Mouse (Mus musculus) liver (tissue): ENCODE results near the gene Rxfp2.
A peak's percentile ranks its signal among the peaks of the same experiment; 100 is the strongest.

ENCODE experiments used
- DNase-seq: peaks from one replicate; pipeline ENCODE4 v3.0.0-alpha.2; 2020; ENCODE audit warnings: mixed read lengths

Rxfp2 gene

GRCm38 (mm10) chr5:150018656-150019055 lies at the start of gene Rxfp2:
Gene Rxfp2 (plus strand): TSS chr5:150018675.
- no peak for DNase-seq

DNA sequence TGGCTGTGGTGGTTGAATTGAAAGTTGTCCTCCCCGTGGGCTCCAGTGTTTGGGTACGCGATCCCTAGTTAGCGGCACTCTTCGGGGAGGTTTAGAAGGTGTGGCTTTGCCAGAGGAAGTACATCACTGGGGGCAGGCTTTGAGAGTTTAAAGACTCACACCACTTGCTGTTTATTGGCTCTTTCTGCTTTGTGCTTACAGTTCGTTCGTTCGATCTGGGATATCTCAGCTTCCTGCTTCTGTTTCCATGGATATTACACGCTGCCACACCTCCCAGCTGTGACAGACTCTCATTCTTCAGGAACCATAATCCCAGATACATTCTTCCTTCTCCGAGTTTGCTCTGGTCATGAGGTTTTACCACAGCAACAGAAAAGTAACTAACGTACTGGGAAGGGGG lies 48.2 kb upstream of the Rxfp2 start:
- DNase-seq = no peak

GRCm38 (mm10) chr5:149977027-149977426 lies 41.4 kb upstream of the Rxfp2 start:
- DNase-seq = no peak

GRCm38 (mm10) chr5:149983621-149984020 lies 34.9 kb upstream of the Rxfp2 start:
- DNase-seq = no peak

GRCm38 (mm10) chr5:149994578-149994977 lies 23.9 kb upstream of the Rxfp2 start:
- no peak for DNase-seq

- no peak for DNase-seq
These were observed 21.9 kb upstream of the Rxfp2 start for GRCm38 (mm10) chr5:149996614-149997013.

GRCm38 (mm10) chr5:149997321-149998034 lies 21.0 kb upstream of the Rxfp2 start:
- DNase-seq = no peak

DNA sequence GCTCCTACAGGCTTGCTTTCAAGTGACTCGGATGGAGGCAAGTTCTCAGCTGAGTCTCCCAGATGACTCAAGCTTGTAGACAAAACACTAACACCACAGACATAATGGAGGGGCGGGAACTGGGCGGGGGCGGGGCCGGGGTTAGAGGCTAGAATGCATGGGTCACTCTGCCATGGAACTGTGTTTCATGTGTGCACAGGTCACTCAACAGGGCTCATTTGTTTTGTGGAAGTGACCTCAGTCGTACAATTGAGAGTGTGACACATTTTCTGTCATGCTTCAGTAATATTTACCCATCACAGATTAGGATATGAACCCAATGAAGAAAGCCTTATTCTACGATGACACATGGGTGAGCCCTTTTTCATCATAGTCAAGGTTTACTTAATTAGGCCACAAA lies 20.2 kb upstream of the Rxfp2 start:
- DNase-seq = no peak

- no peak for DNase-seq
These were observed 13.1 kb upstream of the Rxfp2 start for GRCm38 (mm10) chr5:150005355-150005754.

- no peak for DNase-seq
These were observed 1.6 kb upstream of the Rxfp2 start for GRCm38 (mm10) chr5:150016861-150017260.

DNA sequence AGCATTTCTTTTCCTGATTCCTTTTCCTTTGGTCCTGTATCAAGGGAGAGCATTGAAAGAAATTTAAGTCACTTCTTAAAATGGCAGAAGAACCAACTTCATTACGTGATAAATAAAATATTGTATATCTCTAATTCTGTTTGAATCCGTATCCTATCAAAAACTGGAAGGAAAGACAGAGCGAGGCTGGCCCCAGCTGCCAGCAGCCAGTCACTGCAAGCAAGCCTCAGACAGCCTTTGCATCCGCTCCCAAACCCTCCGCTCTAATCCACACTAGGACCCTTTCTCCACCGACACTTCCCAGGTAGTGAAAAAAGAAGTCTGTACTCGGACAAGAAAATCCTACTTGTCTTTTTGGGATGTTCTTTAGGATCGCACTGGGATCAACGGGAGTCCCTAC lies 803 bp upstream of the Rxfp2 start:
- no peak for DNase-seq

DNA sequence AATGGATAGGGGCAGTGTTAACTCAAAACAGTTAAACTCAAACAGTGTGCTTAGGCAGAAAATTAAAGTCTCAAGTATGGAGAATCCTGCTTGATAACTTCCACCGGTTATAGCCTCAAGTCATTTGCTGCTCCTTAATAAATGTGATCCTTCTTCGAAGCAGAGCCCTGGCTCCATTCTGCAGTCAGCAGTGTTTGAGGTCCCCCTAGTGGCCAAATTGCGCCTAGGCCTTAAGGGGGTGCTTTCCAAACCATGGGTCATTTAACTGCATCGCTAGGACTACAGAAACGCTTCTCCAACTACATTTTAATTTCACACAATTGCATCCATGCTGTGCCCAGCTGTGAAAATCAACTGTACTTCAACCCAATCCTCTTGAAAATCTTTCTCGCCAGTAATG lies 2.4 kb downstream of the Rxfp2 start:
- peak; percentile 70 for DNase-seq

DNA sequence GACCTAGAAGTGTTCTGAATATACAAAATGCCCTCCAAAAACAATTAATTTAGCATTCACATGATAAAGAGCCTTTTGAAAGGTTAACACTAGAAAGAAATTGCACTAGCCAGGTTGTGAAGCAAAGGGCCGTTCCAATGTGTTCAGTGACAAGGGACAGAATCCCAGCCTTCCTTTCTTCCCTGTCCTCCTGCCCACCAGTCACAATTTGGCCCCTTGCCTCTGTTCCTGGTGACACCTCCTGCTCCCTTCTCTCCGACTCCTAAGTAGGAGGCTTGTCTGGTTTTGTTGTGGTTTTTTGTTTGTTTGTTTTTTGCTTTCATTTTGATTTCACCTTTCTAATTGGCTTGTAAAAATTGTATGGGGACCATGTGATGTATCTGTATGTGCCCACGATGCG lies 3.3 kb downstream of the Rxfp2 start:
- DNase-seq = no peak

DNA sequence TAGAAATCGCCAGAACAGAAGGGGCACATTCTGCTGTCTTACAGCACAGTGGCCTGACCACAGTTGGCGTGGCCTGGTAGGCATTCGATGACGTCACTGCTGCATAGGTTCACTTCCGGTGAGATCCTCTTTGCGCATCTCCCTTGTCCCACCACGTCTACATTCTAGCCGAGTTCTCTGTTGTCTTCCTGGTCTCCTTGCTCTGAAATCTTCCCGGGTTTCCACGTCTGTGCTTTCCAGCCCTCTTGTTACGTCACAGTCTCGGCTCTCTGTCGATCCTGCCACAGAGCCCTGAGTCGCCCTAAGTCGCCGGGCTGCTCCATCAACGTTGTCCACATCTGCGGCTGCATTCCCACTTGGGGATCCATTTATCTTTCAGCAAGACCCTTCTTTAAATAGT lies 4.1 kb downstream of the Rxfp2 start:
- no peak for DNase-seq

DNA sequence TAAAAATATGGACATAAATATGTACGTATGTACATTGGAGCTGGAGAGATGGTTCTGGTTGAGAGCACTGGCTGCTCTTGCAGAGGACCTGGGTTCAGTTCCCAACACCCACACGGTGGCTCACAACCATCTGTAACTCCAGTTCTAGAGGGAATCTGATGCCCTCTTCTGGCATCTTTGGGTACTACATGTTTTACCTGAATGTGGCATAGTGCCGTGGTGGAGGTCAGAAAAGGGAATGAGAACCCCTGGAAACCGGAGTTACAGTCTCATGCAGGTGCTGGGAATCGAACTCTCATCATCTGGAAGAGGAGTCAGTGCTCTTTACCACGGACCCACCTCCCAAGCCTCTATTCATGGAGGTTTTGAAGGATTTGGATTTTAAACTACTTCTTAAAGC lies 5.0 kb downstream of the Rxfp2 start:
- DNase-seq = no peak

- DNase-seq = no peak
These were observed 5.7 kb downstream of the Rxfp2 start for GRCm38 (mm10) chr5:150024188-150024587.

DNA sequence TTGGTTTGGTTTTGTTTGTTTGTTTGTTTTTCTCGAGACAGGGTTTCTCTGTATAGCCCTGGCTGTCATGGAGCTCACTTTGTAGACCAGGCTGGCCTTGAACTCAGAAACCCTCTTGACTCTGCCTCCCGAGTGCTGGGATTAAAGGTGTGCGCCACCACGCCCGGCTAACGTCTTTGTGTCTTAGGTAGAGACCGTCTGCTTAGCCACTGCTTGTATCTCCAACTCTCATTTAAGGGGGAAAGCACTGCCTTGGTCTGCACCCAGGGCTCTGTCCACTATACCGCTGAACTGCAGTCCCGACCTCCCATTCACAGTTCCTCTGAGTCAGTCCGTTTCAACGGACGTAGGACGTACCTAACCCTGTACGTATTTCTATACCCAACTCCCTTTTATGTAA lies 6.4 kb downstream of the Rxfp2 start:
- DNase-seq = no peak

- no peak for DNase-seq
These were observed 6.9 kb downstream of the Rxfp2 start for GRCm38 (mm10) chr5:150025326-150025725.

GRCm38 (mm10) chr5:150026509-150027087 lies 8.1 kb downstream of the Rxfp2 start:
- DNase-seq = no peak

DNA sequence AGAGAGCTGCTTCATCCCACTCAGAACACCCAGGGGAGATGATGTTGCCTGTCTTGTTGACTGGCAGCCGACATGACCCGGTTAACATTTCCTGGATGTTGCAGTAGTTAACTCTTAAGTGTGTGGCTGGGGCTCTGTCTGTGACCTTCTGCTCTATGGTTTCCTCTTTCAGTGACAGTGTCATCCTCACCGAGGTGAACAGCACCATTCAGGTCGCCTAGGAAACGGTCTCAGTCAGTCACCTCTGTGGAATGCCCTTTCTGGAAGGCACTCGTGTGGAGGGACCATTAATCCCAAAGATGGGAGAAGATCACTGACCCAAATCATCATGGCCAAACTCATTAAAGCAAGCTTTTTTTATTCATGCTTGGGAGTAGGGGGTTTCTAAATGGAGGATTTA lies 12.7 kb downstream of the Rxfp2 start:
- DNase-seq = no peak

GRCm38 (mm10) chr5:150031634-150032033 lies 13.2 kb downstream of the Rxfp2 start:
- no peak for DNase-seq

GRCm38 (mm10) chr5:150032075-150032492 lies 13.6 kb downstream of the Rxfp2 start:
- no peak for DNase-seq

DNA sequence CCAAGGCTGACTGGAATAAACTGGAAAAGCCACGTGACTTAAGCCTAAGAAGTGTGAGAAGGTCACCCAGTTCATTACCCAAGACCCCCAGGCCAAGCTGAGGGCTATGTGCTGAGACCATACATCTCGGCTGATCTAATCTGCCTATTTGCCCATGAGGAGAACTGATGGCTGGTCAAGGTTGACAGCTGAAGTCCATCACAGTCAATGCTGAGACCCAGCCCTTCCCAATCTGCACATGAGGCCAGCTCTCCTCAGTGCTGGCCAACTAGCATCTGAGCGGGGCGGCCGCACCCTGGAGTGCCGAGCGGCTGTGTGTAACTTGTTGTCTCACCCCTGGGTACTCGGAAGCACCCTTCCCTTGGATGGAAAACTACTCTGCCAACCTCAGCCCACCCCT lies 17.8 kb downstream of the Rxfp2 start:
- no peak for DNase-seq

DNA sequence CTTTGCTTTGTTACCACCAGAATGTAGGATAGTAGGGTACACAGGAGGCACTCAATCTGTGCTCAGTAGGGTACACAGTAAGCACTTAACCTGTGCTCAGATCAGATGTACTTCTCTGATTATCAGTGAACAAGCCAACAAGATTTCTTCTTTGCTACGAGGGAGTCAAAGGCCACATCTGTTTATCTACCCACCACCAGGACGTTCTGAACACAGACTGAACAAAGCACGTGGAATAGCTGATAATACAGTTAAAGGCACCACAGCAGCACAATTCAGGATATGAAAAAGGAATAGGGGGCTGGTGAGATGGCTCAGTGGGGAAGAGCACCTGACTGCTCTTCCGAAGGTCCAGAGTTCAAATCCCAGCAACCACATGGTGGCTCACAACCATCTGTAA lies 18.4 kb downstream of the Rxfp2 start:
- DNase-seq = no peak

DNA sequence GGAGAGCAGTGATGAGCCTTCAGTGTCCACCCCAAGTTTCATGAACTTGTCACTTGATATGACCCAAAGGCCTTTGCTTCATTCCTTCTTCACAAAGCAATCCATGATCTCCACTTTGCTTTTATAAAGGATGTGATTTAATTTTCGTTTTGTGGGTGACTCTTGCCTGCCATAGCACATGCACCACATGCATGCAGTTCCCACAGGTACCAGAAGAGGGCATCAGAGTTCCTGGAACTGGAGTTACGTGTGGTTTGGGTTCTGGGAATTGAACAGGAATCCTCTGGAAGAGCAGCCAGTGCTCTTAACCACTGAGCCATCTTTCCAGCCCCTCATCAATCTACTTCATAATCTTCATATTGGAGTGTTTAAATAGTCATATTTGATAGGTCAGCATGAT lies 26.1 kb downstream of the Rxfp2 start:
- no peak for DNase-seq
